Mouse (Mus musculus): ENCODE results near the gene Hrh3. TPM values are rescaled to one million over a fixed set of nuclear protein-coding genes. Genes with fewer than 3 reads are reported as not detected.

The Hrh3 gene
- polyA plus RNA-seq, 1 experiment from 2014 or later, result not detected

GRCm38 (mm10) chr2:180080680-180081079 lies 23.6 kb downstream of the Hrh3 start:
- no peak overlapping the region for H3K27ac ChIP-seq (ENCODE audit: low read depth, low read length)
- H3K4me1 ChIP-seq (replicated peaks; ENCODE audit: control insufficient read depth, insufficient read depth, low read length), result no peaks in the 10 kb centered on the region; the same call in 1 of the 2 replicates
- H3K9me3 ChIP-seq (ENCODE audit: control insufficient read depth, low read length), result no peaks in the 10 kb centered on the region
- 88% methylated on average over 8 of the region's 8 CpGs for WGBS
- H3K9ac ChIP-seq (ENCODE audit: low read depth, low read length), result no peak overlapping the region
- H3K36me3 ChIP-seq (ENCODE audit: control insufficient read depth, insufficient read depth, low read length), result peaks cover 2% of the 10 kb centered on the region; the same call in 1 of the 2 replicates
- no peak for DNase-seq (ENCODE audit: low spot score)
- H3K27me3 ChIP-seq (replicated peaks; ENCODE audit: control insufficient read depth, insufficient read depth, low read length), result no peaks in the 10 kb centered on the region
- H3K4me2 ChIP-seq, result no peak overlapping the region
- H3K4me3 ChIP-seq (ENCODE audit: low read depth, low read length), result no peak overlapping the region
- ATAC-seq (replicated peaks; ENCODE audit: low FRiP score), result no peak

DNA sequence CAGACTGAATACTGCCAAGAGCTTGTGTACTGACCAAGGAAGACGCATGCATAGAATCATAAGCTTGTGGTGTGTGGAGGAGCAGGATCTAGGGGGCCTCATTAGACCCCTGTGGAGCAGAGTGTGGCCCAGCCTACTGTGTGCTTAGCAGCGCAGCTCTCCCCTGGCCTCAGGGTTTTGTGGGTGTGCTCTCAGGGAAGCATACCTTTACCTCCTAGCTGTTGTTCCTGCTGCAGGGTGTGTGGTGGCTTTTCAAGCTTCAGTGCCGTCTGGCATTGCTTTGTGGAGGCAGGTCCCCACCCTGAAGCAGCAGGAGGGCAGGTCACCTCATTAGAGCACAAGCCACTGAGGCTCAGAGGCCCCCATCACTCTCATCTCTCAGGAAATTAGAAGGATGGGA lies 26.7 kb downstream of the Hrh3 start:
- WGBS, result 79% methylated on average over 3 of the region's 3 CpGs
- Histone ChIP-seq H3K9ac (ENCODE audit: low read depth, low read length) (no peak overlapping the region), H3K9me3 (ENCODE audit: control insufficient read depth, low read length) (no peaks in the 10 kb centered on the region), H3K27me3 (replicated peaks; ENCODE audit: control insufficient read depth, insufficient read depth, low read length) (no peaks in the 10 kb centered on the region), H3K27ac (ENCODE audit: low read depth, low read length) (no peak overlapping the region), H3K36me3 (ENCODE audit: control insufficient read depth, insufficient read depth, low read length) (peaks cover 2% of the 10 kb centered on the region; the same call in 1 of the 2 replicates), H3K4me2 (no peak overlapping the region), H3K4me1 (replicated peaks; ENCODE audit: control insufficient read depth, insufficient read depth, low read length) (no peaks in the 10 kb centered on the region), H3K4me3 (ENCODE audit: low read depth, low read length) (no peak overlapping the region)
- ATAC-seq (replicated peaks; ENCODE audit: low FRiP score) (no peak), DNase-seq (ENCODE audit: low spot score) (no peak)

GRCm38 (mm10) chr2:180072886-180073285 lies 31.4 kb downstream of the Hrh3 start:
- H3K9me3 ChIP-seq (ENCODE audit: control insufficient read depth, low read length), result no peaks in the 10 kb centered on the region
- no peak overlapping the region for H3K4me2 ChIP-seq
- H3K4me1 ChIP-seq (replicated peaks; ENCODE audit: control insufficient read depth, insufficient read depth, low read length), result peaks cover 8% of the 10 kb centered on the region
- H3K4me3 ChIP-seq (ENCODE audit: low read depth, low read length), result no peak overlapping the region
- 88% methylated on average over 7 of the region's 7 CpGs for WGBS
- H3K27ac ChIP-seq (ENCODE audit: low read depth, low read length), result no peak overlapping the region
- H3K9ac ChIP-seq (ENCODE audit: low read depth, low read length), result no peak overlapping the region
- no peak for DNase-seq (ENCODE audit: low spot score)
- H3K27me3 ChIP-seq (replicated peaks; ENCODE audit: control insufficient read depth, insufficient read depth, low read length), result no peaks in the 10 kb centered on the region
- no peak for ATAC-seq (replicated peaks; ENCODE audit: low FRiP score)
- 0 out of 2 replicates have a peak, but pooled peaks cover 2% of the 10 kb centered on the region for H3K36me3 ChIP-seq (ENCODE audit: control insufficient read depth, insufficient read depth, low read length)

- H3K9me3 ChIP-seq (ENCODE audit: control insufficient read depth, low read length), result no peaks in the 10 kb centered on the region
- 82% methylated on average over 2 of the region's 2 CpGs for WGBS
- H3K4me1 ChIP-seq (replicated peaks; ENCODE audit: control insufficient read depth, insufficient read depth, low read length), result peaks cover 8% of the 10 kb centered on the region
- H3K27ac ChIP-seq (ENCODE audit: low read depth, low read length), result no peak overlapping the region
- ATAC-seq (replicated peaks; ENCODE audit: low FRiP score) (no peak), DNase-seq (ENCODE audit: low spot score) (no peak)
- H3K9ac ChIP-seq (ENCODE audit: low read depth, low read length), result no peak overlapping the region
- no peaks in the 10 kb centered on the region for H3K27me3 ChIP-seq (replicated peaks; ENCODE audit: control insufficient read depth, insufficient read depth, low read length)
- no peak overlapping the region; the same call in 1 of the 2 replicates for H3K4me2 ChIP-seq
- H3K36me3 ChIP-seq (ENCODE audit: control insufficient read depth, insufficient read depth, low read length), result 0 out of 2 replicates have a peak, but pooled peaks cover 2% of the 10 kb centered on the region
- H3K4me3 ChIP-seq (ENCODE audit: low read depth, low read length), result no peak overlapping the region
Measured at GRCm38 (mm10) chr2:180071671-180072070, 32.6 kb downstream of the Hrh3 start.

DNA sequence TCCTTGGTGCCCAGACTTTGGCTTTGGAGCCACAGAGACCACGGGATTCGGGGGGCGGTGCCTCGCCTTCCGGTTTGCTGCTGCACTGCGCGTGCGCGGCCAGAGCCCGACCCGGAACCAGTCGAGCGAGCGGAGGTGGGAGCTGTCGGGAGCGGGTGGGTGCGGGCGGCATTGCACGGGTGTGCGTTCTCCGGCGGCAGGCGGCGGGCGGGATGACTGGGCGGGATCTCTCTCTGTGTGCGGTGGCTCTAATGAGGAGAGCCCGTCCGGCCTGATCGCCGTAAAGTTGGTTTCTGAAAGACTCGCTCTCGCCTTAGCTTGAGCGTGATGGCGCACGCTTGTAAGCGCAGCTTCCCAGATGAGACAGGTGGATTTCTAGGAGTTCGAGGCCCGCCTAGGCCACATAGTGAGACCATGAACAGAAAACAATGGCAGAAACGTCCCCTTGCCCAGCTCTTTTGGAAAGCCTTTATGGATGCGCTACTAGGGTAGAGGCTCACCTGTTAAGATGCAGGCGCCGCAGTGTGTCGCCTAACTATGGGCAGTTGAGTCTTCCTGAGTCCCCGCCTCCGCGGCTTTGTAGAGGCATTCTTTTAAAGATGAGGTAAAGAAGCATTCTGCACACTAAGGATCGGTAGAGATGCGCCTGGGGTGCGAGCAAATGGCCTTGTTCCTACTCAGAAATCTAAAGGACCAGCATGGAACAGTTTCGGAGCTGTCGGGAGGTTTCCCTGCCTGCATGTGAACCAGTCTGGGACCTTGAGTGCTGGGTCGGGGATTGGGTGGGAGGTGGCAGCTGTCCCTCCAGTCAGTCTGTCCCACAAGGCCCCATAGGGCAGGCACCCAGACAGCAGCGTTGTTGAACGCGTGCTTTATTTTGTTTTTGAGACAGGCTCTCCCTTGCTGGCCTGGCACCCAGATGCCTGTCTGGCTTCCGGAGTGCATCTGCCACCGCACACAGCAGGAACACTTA lies 33.5 kb downstream of the Hrh3 start, which contains the start of gene Mtg2:
Mtg2 (plus strand) TSS at position 108 of the 973 bp plus-strand sequence.
- peak within 1 kb of the TSS; percentile 86 for H3K4me3 ChIP-seq (ENCODE audit: low read depth, low read length)
- 6% methylated on average over 58 of the region's 58 CpGs for WGBS
- H3K4me1 ChIP-seq (replicated peaks; ENCODE audit: control insufficient read depth, insufficient read depth, low read length), result peaks cover 8% of the 10 kb centered on the region
- H3K27ac ChIP-seq (ENCODE audit: low read depth, low read length), result peak within 1 kb of the TSS; percentile 53
- H3K9ac ChIP-seq (ENCODE audit: low read depth, low read length), result peak within 1 kb of the TSS; percentile 80
- H3K36me3 ChIP-seq (ENCODE audit: control insufficient read depth, insufficient read depth, low read length), result 0 out of 2 replicates have a peak, but pooled peaks cover 2% of the 10 kb centered on the region
- no peaks in the 10 kb centered on the region for H3K27me3 ChIP-seq (replicated peaks; ENCODE audit: control insufficient read depth, insufficient read depth, low read length)
- DNase-seq (ENCODE audit: low spot score) (peak; percentile 95), ATAC-seq (replicated peaks; ENCODE audit: low FRiP score) (peak; percentile 95)
- H3K9me3 ChIP-seq (ENCODE audit: control insufficient read depth, low read length), result no peaks in the 10 kb centered on the region
- H3K4me2 ChIP-seq, result peak within 1 kb of the TSS; percentile 93

DNA sequence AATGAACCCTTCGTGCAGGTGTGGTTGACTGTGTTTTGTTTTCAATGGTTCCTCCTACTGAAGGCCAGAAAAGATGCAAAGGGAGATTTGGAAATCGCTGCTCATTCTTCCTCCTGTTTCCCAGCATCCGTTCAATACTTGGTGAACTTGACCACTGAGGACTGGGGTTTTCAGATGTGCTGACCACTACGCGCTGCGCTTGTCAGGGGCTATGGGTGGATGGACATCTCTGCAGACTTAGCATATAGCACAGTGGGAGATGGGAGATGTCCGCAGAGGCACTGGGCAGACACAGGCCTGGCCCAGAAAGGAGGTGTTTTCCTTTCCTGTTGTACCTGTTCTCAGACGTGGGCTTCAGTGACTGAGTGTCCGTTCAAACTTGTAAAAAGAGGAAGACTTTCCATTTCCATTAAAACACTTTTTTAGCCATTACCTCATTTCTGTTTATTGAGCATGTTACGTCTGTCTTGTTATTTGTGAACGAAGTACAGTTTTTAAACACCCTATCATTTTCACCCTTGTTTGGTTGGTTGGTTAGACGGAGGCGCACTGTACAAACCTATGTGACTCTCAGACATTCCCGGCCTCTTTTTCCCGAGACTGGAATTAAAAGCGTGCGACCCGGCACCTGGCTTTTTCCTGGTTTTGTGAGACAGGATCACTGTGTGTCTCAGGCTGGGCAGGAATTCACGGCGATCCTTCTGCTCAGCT lies 34.4 kb downstream of the Hrh3 start:
- no peaks in the 10 kb centered on the region for H3K27me3 ChIP-seq (replicated peaks; ENCODE audit: control insufficient read depth, insufficient read depth, low read length)
- H3K9ac ChIP-seq (ENCODE audit: low read depth, low read length), result peak overlapping the region; percentile 80
- 0 out of 2 replicates have a peak, but pooled peaks cover 2% of the 10 kb centered on the region for H3K36me3 ChIP-seq (ENCODE audit: control insufficient read depth, insufficient read depth, low read length)
- H3K9me3 ChIP-seq (ENCODE audit: control insufficient read depth, low read length), result no peaks in the 10 kb centered on the region
- peak overlapping the region; percentile 53 for H3K27ac ChIP-seq (ENCODE audit: low read depth, low read length)
- H3K4me1 ChIP-seq (replicated peaks; ENCODE audit: control insufficient read depth, insufficient read depth, low read length), result peaks cover 8% of the 10 kb centered on the region
- no peak for DNase-seq (ENCODE audit: low spot score)
- 32% methylated on average over 20 of the region's 20 CpGs for WGBS
- peak; percentile 56 for ATAC-seq (replicated peaks; ENCODE audit: low FRiP score)
- peak overlapping the region; percentile 86 for H3K4me3 ChIP-seq (ENCODE audit: low read depth, low read length)
- peak overlapping the region; percentile 93 for H3K4me2 ChIP-seq

- Histone ChIP-seq H3K4me3 (ENCODE audit: low read depth, low read length) (no peak overlapping the region), H3K4me1 (replicated peaks; ENCODE audit: control insufficient read depth, insufficient read depth, low read length) (no peaks in the 10 kb centered on the region), H3K9ac (ENCODE audit: low read depth, low read length) (no peak overlapping the region), H3K27me3 (replicated peaks; ENCODE audit: control insufficient read depth, insufficient read depth, low read length) (no peaks in the 10 kb centered on the region), H3K4me2 (no peak overlapping the region), H3K27ac (ENCODE audit: low read depth, low read length) (no peak overlapping the region), H3K9me3 (ENCODE audit: control insufficient read depth, low read length) (no peaks in the 10 kb centered on the region), H3K36me3 (ENCODE audit: control insufficient read depth, insufficient read depth, low read length) (peaks cover 5% of the 10 kb centered on the region; the same call in 1 of the 2 replicates)
- DNase-seq (ENCODE audit: low spot score) (no peak), ATAC-seq (replicated peaks; ENCODE audit: low FRiP score) (no peak)
- WGBS, result 91% methylated on average over 11 of the region's 11 CpGs
Measured at GRCm38 (mm10) chr2:180063338-180064131, 40.8 kb downstream of the Hrh3 start.

DNA sequence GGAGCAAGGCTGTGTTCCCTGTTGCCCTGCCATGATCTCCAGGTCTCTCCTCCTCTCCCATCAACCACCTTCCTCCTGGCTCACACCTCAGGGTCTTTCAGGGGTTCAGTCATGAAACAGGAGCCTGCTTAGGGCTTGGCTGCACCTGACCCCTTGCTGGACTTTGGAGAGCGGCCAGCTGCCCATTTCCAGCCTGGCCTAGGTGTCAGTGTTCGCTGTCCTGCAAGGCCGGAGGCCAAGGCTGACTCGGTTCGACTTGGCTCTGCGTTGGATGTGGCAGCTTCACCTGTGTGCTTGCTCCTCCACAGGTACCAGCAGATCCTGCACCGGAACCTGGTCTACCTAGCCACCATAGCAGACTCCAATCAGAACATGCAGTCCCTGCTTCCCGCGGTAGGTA lies 51.3 kb downstream of the Hrh3 start:
- Histone ChIP-seq H3K27me3 (replicated peaks; ENCODE audit: control insufficient read depth, insufficient read depth, low read length) (no peaks in the 10 kb centered on the region), H3K4me1 (replicated peaks; ENCODE audit: control insufficient read depth, insufficient read depth, low read length) (no peaks in the 10 kb centered on the region), H3K9me3 (ENCODE audit: control insufficient read depth, low read length) (no peaks in the 10 kb centered on the region), H3K27ac (ENCODE audit: low read depth, low read length) (no peak overlapping the region), H3K4me2 (no peak overlapping the region), H3K9ac (ENCODE audit: low read depth, low read length) (no peak overlapping the region), H3K36me3 (ENCODE audit: control insufficient read depth, insufficient read depth, low read length) (peaks cover 17% of the 10 kb centered on the region), H3K4me3 (ENCODE audit: low read depth, low read length) (no peak overlapping the region)
- WGBS, result 95% methylated on average over 9 of the region's 9 CpGs
- DNase-seq (ENCODE audit: low spot score) (no peak), ATAC-seq (replicated peaks; ENCODE audit: low FRiP score) (no peak)
